Mouse (Mus musculus) ES-CJ7 (cell line): Measurements from ENCODE around the gene Uba1y.
"Not testable (repeated sequence)": the region's sequence is repeated elsewhere in the genome, so short reads cannot be mapped to it uniquely, and the experiment has no call there.

ENCODE experiments used
- DNase-seq: peaks from one replicate; pipeline ENCODE4 v3.0.0; 2011; ENCODE audit warnings: low read depth, low spot score

Gene Uba1y

DNA sequence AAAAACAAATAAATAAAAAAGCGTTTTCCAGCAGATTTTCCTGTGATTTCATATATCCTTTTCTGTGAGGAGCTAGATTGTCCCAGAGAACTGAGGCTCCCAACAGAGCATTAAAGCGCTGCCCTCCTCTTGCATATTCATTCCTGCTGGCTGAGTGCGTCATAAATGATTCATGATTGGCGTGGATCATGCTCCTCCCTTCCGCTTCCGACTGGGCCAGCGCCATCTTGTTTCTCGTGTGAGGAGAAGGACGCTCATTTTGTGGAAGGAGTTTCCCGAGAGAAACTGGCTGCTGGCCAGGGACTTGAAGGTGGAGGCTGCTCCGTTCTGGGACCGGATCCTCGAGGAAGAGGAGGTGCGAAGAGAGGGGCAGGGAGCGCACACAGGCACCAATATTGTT is at the start of gene Uba1y:
Gene Uba1y, plus strand, starts transcription at position 254 of the 400 bp plus-strand sequence.
- DNase-seq: peak; percentile 21

DNA sequence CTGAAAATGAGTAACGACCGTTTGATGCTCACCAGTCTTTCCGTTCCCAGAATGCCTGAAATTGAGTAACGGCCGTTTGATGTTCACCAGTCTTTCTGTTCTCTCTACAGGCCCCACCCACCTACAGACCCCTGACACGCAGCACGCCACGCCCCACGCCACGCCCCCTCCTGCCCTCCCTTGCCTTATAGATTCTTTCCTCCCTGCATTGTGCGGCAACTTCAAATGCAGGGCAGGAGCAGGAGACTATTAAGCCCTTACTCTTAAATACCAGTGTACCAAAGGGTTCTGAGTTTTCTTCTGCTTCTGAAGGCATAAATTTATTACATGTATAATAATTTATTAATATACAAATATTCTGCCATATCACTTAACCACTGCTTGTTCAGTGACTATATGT is 21.1 kb upstream of the Uba1y start, which contains the start of gene Zfy1:
Gene Zfy1, minus strand, starts transcription at position 101 of the 400 bp plus-strand sequence.
- not testable (repeated sequence) for DNase-seq

DNA sequence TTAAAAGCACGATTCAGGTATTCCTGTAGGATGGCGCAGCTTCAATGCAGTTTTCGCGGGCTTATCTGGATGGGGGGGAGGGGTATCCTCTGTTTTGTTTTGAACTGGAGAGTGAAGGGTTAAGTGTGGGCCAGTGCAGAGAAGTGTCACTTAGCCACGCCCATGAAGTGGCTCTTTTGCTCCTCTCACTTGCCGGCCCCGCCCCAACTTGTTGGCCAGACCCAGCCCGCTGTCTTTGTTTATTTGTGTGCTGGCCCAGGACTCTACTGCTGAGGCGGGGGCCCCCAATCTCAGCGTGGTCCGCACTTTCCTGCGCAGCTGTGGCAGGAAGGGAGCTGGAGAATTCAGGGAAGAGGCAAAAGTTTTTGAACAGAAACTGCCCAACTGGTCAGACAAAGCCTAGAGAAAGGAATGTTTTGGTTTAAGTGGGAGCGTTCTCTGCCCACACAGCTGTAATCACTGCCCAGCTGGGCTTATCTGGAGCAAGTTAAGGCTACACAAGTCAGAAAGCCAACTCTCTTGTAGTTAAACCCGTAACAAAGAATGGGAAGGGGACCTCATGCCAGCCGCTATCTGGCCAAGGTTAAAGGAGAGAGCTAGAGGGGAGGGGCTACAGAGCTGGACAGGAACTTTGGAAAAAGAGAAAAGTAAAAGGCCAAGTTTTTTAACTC is 9.3 kb upstream of the Uba1y start:
- peak; percentile 60 for DNase-seq

GRCm38 (mm10) chrY:872404-872803 is 54.0 kb downstream of the Uba1y start:
- no peak for DNase-seq

DNA sequence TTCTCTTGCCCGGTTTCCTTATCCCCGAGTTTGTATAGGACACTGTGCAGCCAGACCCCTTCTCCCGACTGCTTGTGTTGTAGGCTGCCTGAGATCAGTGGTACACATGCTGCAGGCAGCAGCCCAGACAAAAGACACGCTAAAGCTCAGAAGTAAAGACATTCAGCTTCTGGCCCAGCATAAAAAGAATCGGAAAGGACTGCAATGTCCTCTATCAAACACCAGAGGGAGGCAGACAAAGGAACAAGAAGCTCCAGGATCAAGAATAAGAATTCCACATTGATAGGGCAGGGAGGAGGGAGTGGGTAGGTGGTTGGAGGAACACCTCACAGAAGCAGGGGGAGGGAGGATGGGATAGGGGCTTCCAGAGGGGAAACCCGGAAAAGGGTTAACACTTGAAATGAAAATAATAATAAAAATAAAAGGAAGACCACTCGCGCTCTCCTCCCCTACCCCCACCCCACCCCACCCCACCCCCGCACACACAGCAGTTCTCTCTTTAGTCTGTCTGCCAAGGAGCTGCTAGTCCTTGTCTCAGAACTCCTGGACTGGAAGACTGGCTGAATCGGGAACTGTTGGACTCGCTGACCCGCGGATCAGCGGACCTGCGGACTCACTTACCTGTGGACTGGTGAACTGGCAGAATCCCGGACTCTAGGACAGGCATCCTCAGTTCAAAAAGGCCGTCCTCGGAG is 54.6 kb downstream of the Uba1y start:
- DNase-seq: peak; percentile 47
